ENCODE assay signal across 8 mouse cellular contexts in the genomic region with DNA sequence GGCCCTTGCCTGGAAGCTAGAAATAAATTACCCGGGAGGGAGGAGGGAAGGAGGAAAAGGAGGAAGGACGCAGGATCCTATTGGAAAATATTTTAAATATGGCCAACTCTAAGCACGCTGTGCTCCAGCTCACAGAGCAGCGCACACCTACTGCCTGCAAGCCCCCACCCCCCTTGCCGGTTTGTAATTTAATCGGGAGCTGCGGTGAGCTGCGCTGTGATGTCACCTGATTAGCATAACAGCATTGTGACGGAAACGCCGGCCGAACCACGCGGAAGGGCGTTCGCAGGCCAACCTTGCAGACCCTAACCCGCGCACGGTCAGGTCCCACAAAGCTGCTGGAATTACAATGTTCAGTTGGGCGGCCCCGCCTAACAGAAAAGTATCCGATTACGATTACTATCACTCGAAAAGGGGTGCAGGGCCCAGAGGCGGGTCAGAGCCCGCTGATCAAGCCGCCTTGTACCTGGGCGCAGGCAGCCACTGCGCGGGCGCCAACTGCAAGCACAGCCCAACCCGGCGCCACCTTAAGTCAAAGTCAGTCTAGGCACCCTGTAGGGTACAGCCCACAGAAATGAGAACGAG.
DNase-seq lines count a peak whose midpoint lies in the region; ATAC-seq lines count a peak whose summit lies in the region.

No protein-coding gene starts in this region.

- no peaks in the 10 kb centered on the region for H3K27me3 ChIP-seq in embryonic facial prominence, embryonic 10.5 days (replicated peaks; ENCODE audit: low read depth, poor library complexity, severe bottlenecking)
- H3K27me3 ChIP-seq in heart, embryonic 13.5 days (replicated peaks) = no peaks in the 10 kb centered on the region
- H3K27me3 ChIP-seq in kidney, embryonic 15.5 days = no peaks in the 10 kb centered on the region

- H3K36me3 ChIP-seq in embryonic facial prominence, embryonic 10.5 days (replicated peaks) = 0 out of 2 replicates have a peak, but pooled peaks cover 4% of the 10 kb centered on the region
- peaks cover 32% of the 10 kb centered on the region for H3K36me3 ChIP-seq in heart, embryonic 13.5 days
- H3K36me3 ChIP-seq in kidney, embryonic 15.5 days = peaks cover 10% of the 10 kb centered on the region

- H3K4me2 ChIP-seq in heart, embryonic 13.5 days = peak overlapping the region; percentile 88
- H3K4me2 ChIP-seq in kidney, embryonic 15.5 days = peak overlapping the region; percentile 71

- H3K9me3 ChIP-seq in embryonic facial prominence, embryonic 10.5 days = no peaks in the 10 kb centered on the region
- H3K9me3 ChIP-seq in heart, embryonic 13.5 days = no peaks in the 10 kb centered on the region
- H3K9me3 ChIP-seq in kidney, embryonic 15.5 days (replicated peaks) = no peaks in the 10 kb centered on the region

- under 1% methylated on average over 34 of the region's 34 CpGs for WGBS in embryonic facial prominence, embryonic 10.5 days
- under 1% methylated on average over 34 of the region's 34 CpGs for WGBS in heart, embryonic 13.5 days
- under 1% methylated on average over 34 of the region's 34 CpGs for WGBS in kidney, embryonic 15.5 days

- DNase-seq in A20 (ENCODE audit: low read depth, low spot score) = peak; percentile 96
- peak; percentile 76 for DNase-seq in adrenal gland, postnatal 10 days
- peak; percentile 91 for DNase-seq in embryonic facial prominence, embryonic 10.5 days (ENCODE audit: low spot score)
- peak; percentile 78 for DNase-seq in lung, postnatal 25 days (ENCODE audit: low spot score)
- DNase-seq in ovary, postnatal 36 days (ENCODE audit: low spot score) = peak; percentile 68
- peak; percentile 90 for DNase-seq in thymus, postnatal 4 days

- H3K4me3 ChIP-seq in embryonic facial prominence, embryonic 10.5 days = peak overlapping the region; percentile 70
- H3K4me3 ChIP-seq in heart, embryonic 13.5 days = peak overlapping the region; percentile 56
- H3K4me3 ChIP-seq in kidney, embryonic 15.5 days (replicated peaks) = peak overlapping the region; percentile 57

- ATAC-seq in heart, embryonic 13.5 days (ENCODE audit: extremely low read depth, insufficient number of reproducible peaks, low FRiP score, low TSS enrichment) = peak; percentile 69
- ATAC-seq in kidney, embryonic 15.5 days (replicated peaks; ENCODE audit: low FRiP score) = peak; percentile 95

- H3K4me1 ChIP-seq in embryonic facial prominence, embryonic 10.5 days = peaks cover 43% of the 10 kb centered on the region
- H3K4me1 ChIP-seq in heart, embryonic 13.5 days = peaks cover 73% of the 10 kb centered on the region
- H3K4me1 ChIP-seq in kidney, embryonic 15.5 days = peaks cover 45% of the 10 kb centered on the region

- H3K9ac ChIP-seq in heart, embryonic 13.5 days = peak overlapping the region; percentile 84
- peak overlapping the region; percentile 52 for H3K9ac ChIP-seq in kidney, embryonic 15.5 days

- peak overlapping the region; percentile 89 for H3K27ac ChIP-seq in embryonic facial prominence, embryonic 10.5 days (replicated peaks)
- peak overlapping the region; percentile 90 for H3K27ac ChIP-seq in heart, embryonic 13.5 days (replicated peaks)
- peak overlapping the region; percentile 96 for H3K27ac ChIP-seq in kidney, embryonic 15.5 days

Comparison
In these comparisons a context has a peak if more than half of its experiments do, and no peak if none do; other contexts are left out.
1. Peak in every context shown above with its lines: DNase-seq, ATAC-seq, H3K4me3 ChIP-seq and H3K27ac ChIP-seq.